Mouse (Mus musculus) gastrocnemius, adult 2 months (tissue): ENCODE data around the gene Ms4a6b. TPM values are rescaled to one million over a fixed set of nuclear protein-coding genes. Genes with fewer than 3 reads are reported as not detected.
"Not testable (repeated sequence)": the region's sequence is repeated elsewhere in the genome, so short reads cannot be mapped to it uniquely, and the experiment has no call there.

Source experiments
- DNase-seq: peaks from one replicate; pipeline ENCODE4 v3.0.0; 2022
- H3K27ac ChIP-seq: fragments of 200-600 bp; 2 replicates; pipeline ENCODE4 v1.8.1; 2022; ENCODE audit warnings: mild to moderate bottlenecking
- H3K4me3 ChIP-seq: fragments of 200-600 bp; 2 replicates; pipeline ENCODE4 v1.8.1; 2022; ENCODE audit warnings: mild to moderate bottlenecking, moderate library complexity
- CTCF ChIP-seq: fragments of 200-600 bp; IDR thresholded peaks from 2 replicates; pipeline ENCODE4 v1.8.1; 2022; ENCODE audit warnings: antibody characterized with exemption, mild to moderate bottlenecking, moderate library complexity
- intact Hi-C: fragments of 180-260 bp; cut with DNase I; formaldehyde crosslinking; loops from one replicate; pipeline ENCODE4 v1.15.1; 2025
- total RNA-seq, 2 experiments: library from RNA; stranded (reverse); gene quantifications; 2 replicates each; pipeline ENCODE4 v1.2.3; 2021

Ms4a6b gene
- total RNA-seq, 2 experiments from 2014 or later, result 0.54 to 2.7 TPM

- Histone ChIP-seq H3K4me3 (no peak overlapping the region), H3K27ac (no peak overlapping the region)
- TF ChIP-seq CTCF, result no peak
- DNase-seq, result no peak
- intact Hi-C loops, result no loop called here
These were observed 31.6 kb downstream of the Ms4a6b start for GRCm38 (mm10) chr19:11547911-11548310.

DNA sequence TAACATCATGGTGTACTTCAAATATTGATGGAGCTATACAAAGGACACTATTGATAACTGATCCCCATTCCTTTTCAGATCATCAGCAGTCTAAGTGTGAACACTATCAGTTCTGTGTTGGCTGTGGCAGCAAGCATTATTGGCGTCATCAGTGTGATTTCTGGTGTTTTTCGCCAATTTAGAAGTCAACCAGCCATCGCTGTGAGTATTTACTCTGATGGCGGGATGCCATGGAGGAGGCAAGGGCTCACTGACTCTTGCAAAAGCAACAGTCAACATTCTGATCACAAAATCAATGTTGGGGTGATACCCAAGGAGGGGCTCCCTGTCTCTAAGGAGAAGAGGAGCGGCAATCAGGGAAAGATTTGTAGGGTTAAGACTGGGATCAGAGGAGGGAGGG, 38.4 kb downstream of the Ms4a6b start:
- H3K27ac ChIP-seq, result no peak overlapping the region
- no peak for TF ChIP-seq CTCF
- intact Hi-C loops, result no loop called here
- DNase-seq, result no peak
- no peak overlapping the region for H3K4me3 ChIP-seq

DNA sequence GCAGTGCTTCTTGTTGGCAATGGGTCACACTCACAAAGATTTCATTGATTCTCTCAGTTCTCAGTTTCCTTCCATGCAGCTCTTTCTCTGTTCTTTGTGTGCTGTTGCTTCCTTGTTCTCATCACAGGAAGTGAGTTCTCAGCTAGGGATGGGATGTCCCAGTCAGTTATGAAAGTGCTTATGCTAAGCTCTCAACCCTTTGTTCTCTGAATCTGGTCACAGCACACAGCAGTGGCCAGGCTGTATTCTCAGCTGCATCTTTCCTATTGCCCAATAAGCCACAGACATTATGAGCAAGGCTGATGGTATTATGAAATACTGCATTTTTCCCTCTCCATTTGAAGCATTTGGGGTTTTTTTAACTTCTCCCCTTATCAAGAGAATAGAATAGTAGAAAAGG, 43.2 kb downstream of the Ms4a6b start:
- intact Hi-C loops, DNase-seq, H3K27ac ChIP-seq, H3K4me3 ChIP-seq: not testable (repeated sequence)

GRCm38 (mm10) chr19:11574965-11575364, 58.7 kb downstream of the Ms4a6b start:
- intact Hi-C loops, result no loop called here
- TF ChIP-seq CTCF, result no peak
- DNase-seq, result no peak
- H3K4me3 ChIP-seq, result no peak overlapping the region
- H3K27ac ChIP-seq, result no peak overlapping the region

Other genes with a start within 250 kb of the Ms4a6b start
- not detected for gene Ms4a5, start 232.6 kb upstream of the Ms4a6b start, total RNA-seq
- gene Ms4a14, start 202.1 kb upstream of the Ms4a6b start, total RNA-seq, result not detected
- under 1 TPM; 0.17 to 0.23 TPM for gene Ms4a7, start 180.4 kb upstream of the Ms4a6b start, total RNA-seq
- gene Ms4a4a, start 141.0 kb upstream of the Ms4a6b start, total RNA-seq, result 1 to 10 TPM; 1.5 to 4.2 TPM
- not detected for gene Ms4a4c, start 111.7 kb upstream of the Ms4a6b start, total RNA-seq
- gene Ms4a4b, start 73.0 kb upstream of the Ms4a6b start, total RNA-seq, result not detected
- gene Ms4a6c, start 47.1 kb upstream of the Ms4a6b start, total RNA-seq, result 1 to 10 TPM; 1.3 to 3.4 TPM
- not detected for gene Gm8369, start 30.6 kb upstream of the Ms4a6b start, total RNA-seq
- 1 to 10 TPM; 4.0 TPM for gene Ms4a4d, start 20.3 kb downstream of the Ms4a6b start, total RNA-seq
- 1 to 10 TPM in 1 of 2 experiments, under 1 TPM in 1; 0.89 to 1.6 TPM for gene Ms4a6d, start 88.3 kb downstream of the Ms4a6b start, total RNA-seq
- gene Ms4a2, start 107.2 kb downstream of the Ms4a6b start, total RNA-seq, result under 1 TPM in 1 of 2 experiments, not detected in 1; 0.31 TPM
- gene Ms4a3, start 124.3 kb downstream of the Ms4a6b start, total RNA-seq, result not detected
- gene Oosp2, start 144.0 kb downstream of the Ms4a6b start, total RNA-seq, result not detected
- gene Oosp1, start 174.6 kb downstream of the Ms4a6b start, total RNA-seq, result not detected
- not detected for gene Oosp3, start 180.5 kb downstream of the Ms4a6b start, total RNA-seq
- not detected for gene Gif, start 231.0 kb downstream of the Ms4a6b start, total RNA-seq